In the genomic region with DNA sequence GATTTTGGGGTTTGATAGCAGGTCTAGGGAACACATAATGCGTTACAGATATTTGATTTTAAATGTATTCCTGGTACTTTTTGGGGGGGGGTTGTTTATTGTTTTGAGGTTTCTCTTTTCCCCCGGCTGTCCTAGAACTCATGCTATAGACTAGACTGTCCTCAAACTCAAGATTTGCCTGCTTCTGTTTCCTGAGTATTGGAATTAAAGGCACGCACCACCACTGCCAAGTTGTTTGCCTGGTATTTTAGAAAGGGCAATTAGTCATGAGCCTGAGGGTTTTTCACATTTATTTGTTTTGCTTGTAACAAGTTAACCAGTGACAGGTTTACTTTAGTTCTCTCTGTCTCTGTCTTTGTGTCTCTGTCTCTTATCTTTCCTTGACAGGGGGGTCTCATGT, we compare ENCODE assay signal across 18 mouse cellular contexts. TPM values are rescaled to one million over a fixed set of nuclear protein-coding genes. Genes with fewer than 3 reads are reported as not detected.
DNase-seq lines count a peak whose midpoint lies in the region; ATAC-seq and TF ChIP-seq lines count a peak whose summit lies in the region.
"Had no signal": no experiment of that assay in that cellular context is flagged by ENCODE, and none has a peak within 500 bp of the region (broad histone marks: within the 10 kb centered on the region; RNA-seq: fewer than 3 reads in every experiment).

No protein-coding gene starts in this region.

- H3K27ac ChIP-seq in liver, adult 2 months (replicated peaks; ENCODE audit: insufficient read depth, low read depth, low read length) = peak overlapping the region; percentile 33; the same call in 1 of the 2 replicates
- H3K27ac ChIP-seq in kidney, embryonic 16.5 days (ENCODE audit: low read length) = peak overlapping the region; percentile 84
- peak overlapping the region; percentile 85 for H3K27ac ChIP-seq in stomach, embryonic 16.5 days (ENCODE audit: low read length)
- H3K27ac ChIP-seq: gastrocnemius, adult 2 months; limb, embryonic 13.5 days; lung, embryonic 15.5 days had no signal

- no peak for TF ChIP-seq CTCF in liver, adult 2 months (IDR thresholded peaks at IDR 0.05; ENCODE audit: low read depth, low read length)

- no peak overlapping the region for H3K4me3 ChIP-seq in liver, adult 2 months (ENCODE audit: insufficient read depth, low read depth, low read length)
- no peak overlapping the region for H3K4me3 ChIP-seq in kidney, embryonic 16.5 days (ENCODE audit: low read length)
- H3K4me3 ChIP-seq in stomach, embryonic 16.5 days (replicated peaks; ENCODE audit: low read length) = no peak overlapping the region
- H3K4me3 ChIP-seq: embryonic facial prominence, embryonic 13.5 days; gastrocnemius, adult 2 months; limb, embryonic 13.5 days; lung, embryonic 15.5 days had no signal

- peak; percentile 6 for ATAC-seq in activated CD4-positive, CD25-positive, alpha-beta regulatory T cell, adult 4 months
- ATAC-seq in kidney, embryonic 16.5 days (ENCODE audit: low FRiP score, low TSS enrichment) = no peak
- ATAC-seq in stomach, embryonic 16.5 days (ENCODE audit: insufficient read depth, low FRiP score) = no peak

- peaks cover 6% of the 10 kb centered on the region; the same call in 1 of the 2 replicates for H3K79me2 ChIP-seq in liver, adult 2 months (ENCODE audit: control insufficient read depth, insufficient read depth, low read length)

- 34% methylated on average over 3 of the region's 3 CpGs for WGBS in liver, adult 2 months
- whole genome bisulfite sequencing in kidney, embryonic 16.5 days = 63% methylated on average over 3 of the region's 3 CpGs
- 77% methylated on average over 3 of the region's 3 CpGs for WGBS in stomach, embryonic 16.5 days

- TF ChIP-seq POLR2A in liver, adult 2 months (IDR thresholded peaks at IDR 0.05; ENCODE audit: extremely low read depth, insufficient read depth, low read length) = no peak

- H3K4me1 ChIP-seq in liver, adult 2 months (ENCODE audit: control insufficient read depth, insufficient read depth, low read length) = peaks cover 12% of the 10 kb centered on the region; the same call in 1 of the 2 replicates
- peaks cover 19% of the 10 kb centered on the region; the same call in 1 of the 2 replicates for H3K4me1 ChIP-seq in kidney, embryonic 16.5 days (ENCODE audit: insufficient read depth, low read length)
- peaks cover 22% of the 10 kb centered on the region for H3K4me1 ChIP-seq in stomach, embryonic 16.5 days (ENCODE audit: control insufficient read depth, insufficient read depth, low read length)

- H3K4me2 ChIP-seq in kidney, embryonic 16.5 days (replicated peaks; ENCODE audit: low read depth, low read length) = no peak overlapping the region
- no peak overlapping the region for H3K4me2 ChIP-seq in stomach, embryonic 16.5 days (ENCODE audit: low read depth, low read length)
- H3K4me2 ChIP-seq: embryonic facial prominence, embryonic 13.5 days; heart, embryonic 11.5 days; limb, embryonic 13.5 days; lung, embryonic 15.5 days; midbrain, embryonic 11.5 days had no signal

- no peak overlapping the region for H3K9ac ChIP-seq in liver, adult 2 months (ENCODE audit: low read depth, low read length)
- H3K9ac ChIP-seq in kidney, embryonic 16.5 days (replicated peaks; ENCODE audit: low read length) = no peak overlapping the region
- no peak overlapping the region for H3K9ac ChIP-seq in stomach, embryonic 16.5 days (ENCODE audit: low read length)
- H3K9ac ChIP-seq: embryonic facial prominence, embryonic 13.5 days; limb, embryonic 13.5 days; lung, embryonic 15.5 days had no signal

- no peak for DNase-seq in liver, adult 2 months (ENCODE audit: extremely low read depth, low read depth, low spot score)
- no peak for DNase-seq in liver
- no peak for DNase-seq in spleen, postnatal 14 days (ENCODE audit: low spot score in 2 of 2)
- DNase-seq in frontal cortex, postnatal 25 days (ENCODE audit: low spot score in 2 of 2) = no peak
- DNase-seq: adrenal gland, adult 8-10 months; cerebellum, adult 9-11 months; gastrocnemius, adult 2 months; heart, postnatal 10 days; thymus, adult 18-20 months; thymus, postnatal 4 days had no signal

- H3K9me3 ChIP-seq in kidney, embryonic 16.5 days (ENCODE audit: low read length) = no peaks in the 10 kb centered on the region
- H3K9me3 ChIP-seq in stomach, embryonic 16.5 days (replicated peaks; ENCODE audit: control insufficient read depth, low read length) = no peaks in the 10 kb centered on the region
- H3K9me3 ChIP-seq: embryonic facial prominence, embryonic 13.5 days; limb, embryonic 13.5 days; lung, embryonic 15.5 days had no signal

- no peaks in the 10 kb centered on the region for H3K36me3 ChIP-seq in liver, adult 2 months (ENCODE audit: control insufficient read depth, insufficient read depth, low read length)
- no peaks in the 10 kb centered on the region for H3K36me3 ChIP-seq in kidney, embryonic 16.5 days (ENCODE audit: insufficient read depth, low read length)
- H3K36me3 ChIP-seq in stomach, embryonic 16.5 days (ENCODE audit: control insufficient read depth, insufficient read depth, low read length) = no peaks in the 10 kb centered on the region
- H3K36me3 ChIP-seq: embryonic facial prominence, embryonic 13.5 days; limb, embryonic 13.5 days; lung, embryonic 15.5 days had no signal

- no peaks in the 10 kb centered on the region for H3K27me3 ChIP-seq in liver, adult 2 months (ENCODE audit: control insufficient read depth, insufficient read depth, low read length)
- no peaks in the 10 kb centered on the region for H3K27me3 ChIP-seq in kidney, embryonic 16.5 days (ENCODE audit: insufficient read depth, low read length)
- no peaks in the 10 kb centered on the region for H3K27me3 ChIP-seq in stomach, embryonic 16.5 days (ENCODE audit: control insufficient read depth, insufficient read depth, low read length)
- H3K27me3 ChIP-seq: embryonic facial prominence, embryonic 13.5 days; limb, embryonic 13.5 days; lung, embryonic 15.5 days had no signal

RNA-seq across cellular contexts. Expression of a gene that starts 20.3 kb away (rescaled TPM):
- total RNA-seq in liver, adult 2 months (2014; rRNA removed) = 17.5 and 29.9 TPM in 2 replicates
- polyA plus RNA-seq in liver, adult 2 months (2012; rRNA removed) = 8.8 and 19.8 TPM in 2 replicates
- under 1 TPM; 0.20 to 0.57 TPM for polyA plus RNA-seq in activated CD4-positive, CD25-positive, alpha-beta regulatory T cell, adult 4 months (2017; shearing (Covaris generic))
- 104 and 108 TPM in 2 replicates for polyA plus RNA-seq in kidney, embryonic 16.5 days (2015; fragmentation: Nextera tagmentation; extraction: Ambion mirVana)
- 215 and 267 TPM in 2 replicates for polyA plus RNA-seq in stomach, embryonic 16.5 days (2015; fragmentation: Nextera tagmentation; extraction: Ambion mirVana)

RNA-seq across cellular contexts. Expression of a gene that starts 50.2 kb away (rescaled TPM):
- total RNA-seq in liver, adult 2 months (2014; rRNA removed) = 11.3 and 12.4 TPM in 2 replicates
- 64.6 and 78.5 TPM in 2 replicates for polyA plus RNA-seq in liver, adult 2 months (2012; rRNA removed)
- polyA plus RNA-seq in activated CD4-positive, CD25-positive, alpha-beta regulatory T cell, adult 4 months (2017; shearing (Covaris generic)) = 100 to 1,000 TPM in 1 of 2 experiments, 10 to 100 TPM in 1; 85.5 to 100 TPM
- 11.3 and 21.2 TPM in 2 replicates for polyA plus RNA-seq in kidney, embryonic 16.5 days (2015; fragmentation: Nextera tagmentation; extraction: Ambion mirVana)
- 13.4 and 26.5 TPM in 2 replicates for polyA plus RNA-seq in stomach, embryonic 16.5 days (2015; fragmentation: Nextera tagmentation; extraction: Ambion mirVana)

RNA-seq across cellular contexts. Expression of a gene that starts 59.4 kb away (rescaled TPM):
- total RNA-seq in liver, adult 2 months (2014; rRNA removed) = 2.1 and 3.2 TPM in 2 replicates
- polyA plus RNA-seq in liver, adult 2 months (2012; rRNA removed) = 3.4 and 4.0 TPM in 2 replicates
- 1 to 10 TPM; 5.7 to 6.3 TPM for polyA plus RNA-seq in activated CD4-positive, CD25-positive, alpha-beta regulatory T cell, adult 4 months (2017; shearing (Covaris generic))
- 13.3 and 14.7 TPM in 2 replicates for polyA plus RNA-seq in kidney, embryonic 16.5 days (2015; fragmentation: Nextera tagmentation; extraction: Ambion mirVana)
- polyA plus RNA-seq in stomach, embryonic 16.5 days (2015; fragmentation: Nextera tagmentation; extraction: Ambion mirVana) = 8.6 and 9.4 TPM in 2 replicates

Comparison
In these comparisons a context has a peak if more than half of its experiments do, and no peak if none do; other contexts are left out.
1. H3K27ac ChIP-seq: peak in every context shown above with its lines; median percentile 85 in stomach, embryonic 16.5 days; 84 in kidney, embryonic 16.5 days; 33 in liver, adult 2 months.